Mouse (Mus musculus) midbrain, embryonic 11.5 days (tissue): ENCODE measurements around the gene Fhit. TPM values are rescaled to one million over a fixed set of nuclear protein-coding genes. Genes with fewer than 3 reads are reported as not detected.

Source experiments
- ATAC-seq: fragments of 200-750 bp; cut with Nextera tagmentation; 2 replicates; pipeline ENCODE4 v1.8.0; 2017; ENCODE audit warnings: moderate TSS enrichment, moderate library complexity; ENCODE audit not compliant: low FRiP score
- DNase-seq: peaks from one replicate; pipeline ENCODE4 v3.0.0; 2015; ENCODE audit warnings: low spot score; ENCODE audit errors: missing footprints
- H3K27ac ChIP-seq: fragments of 300-500 bp; sonication (generic); 2 replicates; pipeline ENCODE4 v1.5.1; 2014; ENCODE audit warnings: low read depth, low read length
- H3K27me3 ChIP-seq: fragments of 300-500 bp; sonication (generic); 2 replicates; pipeline ENCODE4 v1.6.1; 2014; ENCODE audit warnings: mild to moderate bottlenecking, low read length, moderate library complexity, mixed read lengths; ENCODE audit not compliant: control insufficient read depth, insufficient read depth
- H3K36me3 ChIP-seq: fragments of 300-500 bp; sonication (generic); 2 replicates; pipeline ENCODE4 v1.6.1; 2014; ENCODE audit warnings: mild to moderate bottlenecking, low read length, moderate library complexity, mixed read lengths; ENCODE audit not compliant: control insufficient read depth, insufficient read depth
- H3K4me1 ChIP-seq: fragments of 300-500 bp; sonication (generic); 2 replicates; pipeline ENCODE4 v1.6.1; 2014; ENCODE audit warnings: low read length; ENCODE audit not compliant: control insufficient read depth, insufficient read depth
- H3K4me2 ChIP-seq: fragments of 300-500 bp; sonication (generic); 2 replicates; pipeline ENCODE4 v1.6.1; 2014; ENCODE audit warnings: mild to moderate bottlenecking, moderate library complexity
- H3K4me3 ChIP-seq: fragments of 300-500 bp; sonication (generic); 2 replicates; pipeline ENCODE4 v1.5.1; 2014; ENCODE audit warnings: low read depth, low read length
- H3K9ac ChIP-seq: fragments of 300-500 bp; sonication (generic); 2 replicates; pipeline ENCODE4 v1.6.1; 2014; ENCODE audit warnings: low read length
- H3K9me3 ChIP-seq: fragments of 300-500 bp; sonication (generic); 2 replicates; pipeline ENCODE4 v1.6.1; 2016; ENCODE audit warnings: low read length; ENCODE audit not compliant: control insufficient read depth
- WGBS: fragments of 180-500 bp; shearing (Covaris S2); extraction: QIAGEN DNeasy Blood & Tissue Kit; methylation state at CpG from one replicate; pipeline ENCODE4 v1.1.7; 2014; 5-methylcytosine and 5-hydroxymethylcytosine counted together
- polyA plus RNA-seq: library from polyadenylated mRNA; unstranded; fragments of >200 nt; fragmentation: Nextera tagmentation; extraction: Ambion mirVana; gene quantifications from 2 replicates; pipeline ENCODE4 v1.2.1, GENCODE M21; 2014

The Fhit gene
- polyA plus RNA-seq, 1 experiment from 2014 or later, result 4.6 TPM

DNA sequence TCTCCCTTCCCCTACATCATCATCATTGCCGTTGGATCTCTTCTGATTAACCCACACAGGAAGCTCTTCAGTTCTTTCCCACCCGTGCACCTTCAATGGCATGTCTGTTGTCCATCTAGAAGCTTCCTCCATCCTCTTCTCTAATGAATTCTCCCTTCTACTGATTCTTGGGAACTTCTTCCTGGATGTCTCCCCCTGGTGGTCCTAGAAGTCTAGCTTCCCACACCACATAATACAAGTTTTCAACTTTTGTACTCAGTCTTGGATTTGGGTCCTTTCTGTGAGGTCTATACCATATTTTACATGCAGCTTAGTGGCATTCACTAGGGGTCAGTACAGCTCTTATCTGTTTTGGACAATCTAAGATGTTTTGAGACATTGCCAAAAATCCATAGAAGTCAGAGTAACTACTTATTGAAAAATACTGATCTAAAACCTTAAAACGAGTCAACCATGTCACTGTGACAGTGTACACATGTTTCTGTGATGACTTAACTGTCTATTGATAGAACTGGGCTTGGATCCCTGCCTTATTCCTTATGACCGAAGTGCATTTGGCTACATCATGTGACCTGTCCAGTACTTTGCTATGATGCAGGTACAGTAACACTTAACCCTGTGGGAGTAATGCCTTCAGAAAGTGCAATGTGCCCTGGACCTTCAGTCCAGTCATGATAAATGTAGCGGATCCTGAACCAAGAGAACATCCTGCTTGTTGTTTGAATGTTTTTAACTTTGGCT is 1141.3 kb downstream of the Fhit start:
- no peaks in the 10 kb centered on the region for H3K9me3 ChIP-seq
- H3K9ac ChIP-seq, result no peak overlapping the region
- no peak overlapping the region for H3K27ac ChIP-seq
- H3K4me1 ChIP-seq, result peaks cover 5% of the 10 kb centered on the region; the same call in 1 of the 2 replicates
- H3K4me3 ChIP-seq, result no peak overlapping the region
- WGBS, result 92% methylated on average over 5 of the region's 5 CpGs
- ATAC-seq (no peak), DNase-seq (no peak)
- H3K27me3 ChIP-seq, result no peaks in the 10 kb centered on the region
- H3K36me3 ChIP-seq, result no peaks in the 10 kb centered on the region
- H3K4me2 ChIP-seq, result no peak overlapping the region

- Histone ChIP-seq H3K9me3 (no peaks in the 10 kb centered on the region), H3K4me1 (no peaks in the 10 kb centered on the region), H3K9ac (no peak overlapping the region), H3K27me3 (no peaks in the 10 kb centered on the region), H3K36me3 (no peaks in the 10 kb centered on the region), H3K4me3 (no peak overlapping the region), H3K4me2 (no peak overlapping the region), H3K27ac (no peak overlapping the region)
- ATAC-seq, result no peak
- DNase-seq, result no peak
- WGBS, result 93% methylated on average over 1 of the region's 1 CpGs
Observed at GRCm38 (mm10) chr14:10013817-10014266, 1148.0 kb downstream of the Fhit start.

GRCm38 (mm10) chr14:10013003-10013816 is 1148.6 kb downstream of the Fhit start:
- 51% methylated on average over 7 of the region's 7 CpGs for WGBS
- Histone ChIP-seq H3K9ac (no peak overlapping the region), H3K4me1 (no peaks in the 10 kb centered on the region), H3K4me2 (no peak overlapping the region), H3K27me3 (no peaks in the 10 kb centered on the region), H3K36me3 (no peaks in the 10 kb centered on the region), H3K9me3 (no peaks in the 10 kb centered on the region), H3K27ac (no peak overlapping the region), H3K4me3 (no peak overlapping the region)
- no peak for ATAC-seq
- DNase-seq, result no peak

GRCm38 (mm10) chr14:10006278-10006677 is 1155.6 kb downstream of the Fhit start:
- Histone ChIP-seq H3K36me3 (no peaks in the 10 kb centered on the region), H3K27ac (no peak overlapping the region), H3K27me3 (no peaks in the 10 kb centered on the region), H3K4me3 (no peak overlapping the region), H3K9ac (no peak overlapping the region), H3K4me1 (no peaks in the 10 kb centered on the region), H3K4me2 (no peak overlapping the region), H3K9me3 (no peaks in the 10 kb centered on the region)
- WGBS, result 80% methylated on average over 5 of the region's 5 CpGs
- no peak for DNase-seq
- no peak for ATAC-seq

- DNase-seq, result no peak
- no peak overlapping the region for H3K27ac ChIP-seq
- H3K4me1 ChIP-seq, result no peaks in the 10 kb centered on the region
- no peaks in the 10 kb centered on the region for H3K9me3 ChIP-seq
- no peak overlapping the region for H3K4me2 ChIP-seq
- H3K36me3 ChIP-seq, result no peaks in the 10 kb centered on the region
- ATAC-seq, result no peak
- no peak overlapping the region for H3K4me3 ChIP-seq
- no peak overlapping the region for H3K9ac ChIP-seq
- no peaks in the 10 kb centered on the region for H3K27me3 ChIP-seq
- WGBS, result 65% methylated on average over 2 of the region's 2 CpGs
Observed at GRCm38 (mm10) chr14:10003847-10004246, 1158.0 kb downstream of the Fhit start.

DNA sequence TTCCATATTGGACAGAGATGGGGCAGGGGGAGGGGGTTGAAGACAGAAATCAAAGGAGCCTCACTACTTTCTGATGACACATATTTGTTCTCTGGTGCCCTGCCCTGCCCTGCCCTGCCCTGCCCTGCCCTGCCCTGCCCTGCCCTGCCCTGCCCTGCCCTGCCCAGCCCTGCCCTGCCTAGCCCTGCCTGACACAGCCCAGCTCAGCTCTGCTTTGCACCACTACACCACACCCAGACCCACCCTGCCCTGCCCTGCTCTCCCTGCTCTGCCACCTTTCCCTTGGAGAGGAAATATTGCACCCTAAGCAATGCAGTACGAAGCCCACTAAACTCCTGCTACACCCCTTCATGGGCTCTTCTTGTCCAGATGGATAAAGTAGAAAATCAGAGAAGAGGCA is 1171.2 kb downstream of the Fhit start:
- DNase-seq, result no peak

GRCm38 (mm10) chr14:9976934-9977510 is 1184.8 kb downstream of the Fhit start:
- Histone ChIP-seq H3K4me1 (no peaks in the 10 kb centered on the region), H3K9ac (no peak overlapping the region), H3K9me3 (no peaks in the 10 kb centered on the region), H3K36me3 (no peaks in the 10 kb centered on the region), H3K27me3 (no peaks in the 10 kb centered on the region), H3K4me3 (no peak overlapping the region), H3K4me2 (no peak overlapping the region), H3K27ac (no peak overlapping the region)
- 71% methylated on average over 3 of the region's 3 CpGs for WGBS
- no peak for DNase-seq
- 0 out of 2 replicates have a peak, but pooled peaks have one; percentile 30 for ATAC-seq

More for the DNA sequence above, 1171.2 kb downstream of the Fhit start:
- Histone ChIP-seq H3K4me2 (no peak overlapping the region), H3K9me3 (no peaks in the 10 kb centered on the region), H3K27ac (no peak overlapping the region), H3K36me3 (no peaks in the 10 kb centered on the region), H3K4me1 (no peaks in the 10 kb centered on the region), H3K4me3 (no peak overlapping the region), H3K27me3 (no peaks in the 10 kb centered on the region), H3K9ac (no peak overlapping the region)
- no peak for ATAC-seq
- 80% methylated on average over 1 of the region's 1 CpGs for WGBS

DNA sequence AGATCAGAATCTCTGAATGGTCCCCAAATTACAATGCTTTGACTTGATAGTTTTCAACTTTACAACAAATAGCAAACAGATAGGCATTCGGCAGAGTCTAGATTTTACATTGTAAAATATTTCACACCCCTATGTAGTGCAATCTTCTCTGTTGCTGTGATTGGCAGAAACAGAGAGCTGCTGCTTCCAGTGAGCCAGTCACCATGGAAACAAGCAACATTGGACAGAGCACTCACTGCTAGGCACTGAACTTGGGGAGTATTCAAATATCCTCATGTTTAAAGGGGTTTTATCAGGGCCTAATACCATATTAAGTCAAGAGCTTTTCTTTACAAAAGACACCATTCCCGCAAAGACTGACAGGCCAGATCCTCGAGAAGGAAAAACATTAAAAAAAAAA is 1187.4 kb downstream of the Fhit start:
- Histone ChIP-seq H3K4me3 (no peak overlapping the region), H3K36me3 (no peaks in the 10 kb centered on the region), H3K9me3 (no peaks in the 10 kb centered on the region), H3K27ac (no peak overlapping the region), H3K27me3 (no peaks in the 10 kb centered on the region), H3K4me1 (no peaks in the 10 kb centered on the region), H3K4me2 (no peak overlapping the region), H3K9ac (no peak overlapping the region)
- ATAC-seq, result peak; percentile 85
- no peak for DNase-seq
- WGBS, result 33% methylated on average over 3 of the region's 3 CpGs

DNA sequence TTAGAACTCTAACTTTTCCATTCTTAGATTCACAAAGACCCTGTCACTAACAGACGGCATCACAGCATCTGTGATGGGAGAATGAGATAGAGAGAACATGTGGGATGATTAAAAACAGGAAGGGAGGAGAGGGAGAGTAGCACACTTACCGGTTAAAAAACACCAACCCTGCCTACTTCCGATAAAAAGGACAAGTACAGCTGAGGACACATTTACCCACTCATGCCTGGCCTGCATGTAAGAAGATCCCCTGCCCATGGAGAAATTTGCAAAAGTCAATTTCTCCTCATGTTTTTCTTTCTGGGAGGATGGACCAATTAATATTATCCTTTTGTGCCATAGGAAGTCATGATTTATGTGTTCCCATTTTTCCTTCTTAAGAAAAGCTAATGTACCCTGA is 1198.0 kb downstream of the Fhit start:
- Histone ChIP-seq H3K4me1 (no peaks in the 10 kb centered on the region), H3K9ac (no peak overlapping the region), H3K27me3 (no peaks in the 10 kb centered on the region), H3K36me3 (no peaks in the 10 kb centered on the region), H3K9me3 (no peaks in the 10 kb centered on the region), H3K4me2 (no peak overlapping the region), H3K27ac (no peak overlapping the region), H3K4me3 (no peak overlapping the region)
- ATAC-seq, result no peak
- WGBS, result 82% methylated on average over 3 of the region's 3 CpGs
- no peak for DNase-seq
